Mouse (Mus musculus) limb, embryonic 14.5 days (tissue): ENCODE data around the gene Rnf225. TPM values are rescaled to one million over a fixed set of nuclear protein-coding genes. Genes with fewer than 3 reads are reported as not detected.
"Not testable (repeated sequence)": the region's sequence is repeated elsewhere in the genome, so short reads cannot be mapped to it uniquely, and the experiment has no call there.

Source experiments
- ATAC-seq: fragments of 200-750 bp; cut with Nextera tagmentation; 2 replicates; pipeline ENCODE4 v1.8.0; 2017; ENCODE audit warnings: low read depth, moderate number of reproducible peaks, moderate TSS enrichment; ENCODE audit not compliant: low FRiP score
- DNase-seq: peaks from one replicate; pipeline ENCODE4 v3.0.0-alpha.2; 2015; ENCODE audit warnings: low spot score
- H3K27ac ChIP-seq: fragments of 300-500 bp; sonication (generic); replicated peaks from 2 replicates; pipeline ENCODE4 v1.5.1; 2014; ENCODE audit warnings: low read depth, mild to moderate bottlenecking, low read length, moderate library complexity, mixed read lengths
- H3K27me3 ChIP-seq: fragments of 300-500 bp; sonication (generic); 2 replicates; pipeline ENCODE4 v1.6.1; 2014; ENCODE audit warnings: low read length, mixed read lengths; ENCODE audit not compliant: control insufficient read depth, insufficient read depth
- H3K36me3 ChIP-seq: fragments of 300-500 bp; sonication (generic); 2 replicates; pipeline ENCODE4 v1.6.1; 2014; ENCODE audit warnings: mild to moderate bottlenecking, low read length, moderate library complexity, mixed read lengths; ENCODE audit not compliant: control insufficient read depth, insufficient read depth
- H3K4me1 ChIP-seq: fragments of 300-500 bp; sonication (generic); 2 replicates; pipeline ENCODE4 v1.6.1; 2014; ENCODE audit warnings: antibody characterized with exemption, low read length, mixed read lengths; ENCODE audit not compliant: control insufficient read depth, insufficient read depth
- H3K4me2 ChIP-seq: fragments of 300-500 bp; sonication (generic); replicated peaks from 2 replicates; pipeline ENCODE4 v1.6.1; 2014; ENCODE audit warnings: low read depth, mild to moderate bottlenecking, low read length, moderate library complexity; ENCODE audit not compliant: severe bottlenecking
- H3K4me3 ChIP-seq: fragments of 300-500 bp; sonication (generic); replicated peaks from 2 replicates; pipeline ENCODE4 v1.5.1; 2014; ENCODE audit warnings: low read length
- H3K9ac ChIP-seq: fragments of 300-500 bp; sonication (generic); 2 replicates; pipeline ENCODE4 v1.6.1; 2014; ENCODE audit warnings: mild to moderate bottlenecking, low read depth, low read length, moderate library complexity; ENCODE audit not compliant: severe bottlenecking
- H3K9me3 ChIP-seq: fragments of 300-500 bp; sonication (generic); 2 replicates; pipeline ENCODE4 v1.6.1; 2016; ENCODE audit warnings: low read length; ENCODE audit not compliant: control insufficient read depth
- POLR2A ChIP-seq: fragments of 200-500 bp; IDR thresholded peaks from 2 replicates; pipeline ENCODE4 v1.8.0; 2012; ENCODE audit warnings: inconsistent platforms, mild to moderate bottlenecking, moderate library complexity, borderline replicate concordance; ENCODE audit not compliant: insufficient read depth, insufficient read length; ENCODE audit errors: extremely low read depth
- WGBS: fragments of 180-500 bp; shearing (Covaris S2); extraction: QIAGEN DNeasy Blood & Tissue Kit; methylation state at CpG from one replicate; pipeline ENCODE4 v1.1.7; 2014; 5-methylcytosine and 5-hydroxymethylcytosine counted together
- polyA plus RNA-seq, 2 experiments: library from polyadenylated mRNA; depleted of rRNA in 1 of 2; stranded (reverse) in 1 of 2; unstranded in 1 of 2; fragments of >200 nt; fragmentation: Nextera tagmentation in 1 of 2; extraction: Ambion mirVana in 1 of 2; gene quantifications; 2 replicates each; pipeline versions ENCODE4 v1.2.1 to v1.2.3; 2012 to 2014

The Rnf225 gene
- polyA plus RNA-seq, 2 experiments, result 0.83 to 1.8 TPM

DNA sequence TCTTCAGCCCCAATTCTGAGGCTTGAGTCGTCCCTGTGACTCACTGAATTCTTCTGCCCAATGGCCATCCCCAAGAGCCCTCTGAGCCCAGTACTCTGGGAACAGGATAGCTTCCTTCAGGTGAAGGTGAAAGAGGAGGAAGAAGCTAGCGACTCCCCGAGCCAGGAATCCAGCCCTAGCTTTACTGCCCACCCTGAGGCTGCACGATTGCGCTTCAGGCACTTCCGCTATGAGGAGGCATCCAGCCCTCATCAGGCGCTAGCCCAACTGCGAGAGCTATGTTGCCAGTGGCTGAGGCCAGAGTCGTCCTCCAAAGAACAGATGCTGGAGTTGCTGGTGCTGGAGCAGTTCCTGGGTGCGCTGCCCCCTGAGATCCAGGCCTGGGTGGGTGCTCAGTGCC is 23.6 kb upstream of the Rnf225 start:
- H3K4me3 ChIP-seq, result no peak overlapping the region
- no peak for DNase-seq
- H3K4me2 ChIP-seq, result no peak overlapping the region

DNA sequence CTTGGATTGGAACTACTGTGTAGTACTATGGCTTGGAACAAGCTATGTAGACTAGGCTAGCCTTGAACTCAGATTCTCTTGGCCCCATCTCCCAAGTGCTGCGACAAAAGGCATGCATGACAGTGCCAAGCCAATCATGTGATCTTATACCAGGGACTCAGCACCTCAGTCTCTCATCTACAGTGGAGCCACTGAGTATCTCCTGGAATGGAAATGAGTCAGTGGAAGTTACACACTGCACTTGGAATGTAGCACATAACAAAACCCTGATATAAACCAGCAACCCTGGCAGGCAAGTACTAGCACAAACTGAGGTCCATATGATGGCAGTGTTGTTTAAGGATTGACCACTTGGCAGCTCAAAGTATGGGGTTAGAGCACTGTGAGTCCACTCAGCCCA is 22.1 kb upstream of the Rnf225 start:
- Histone ChIP-seq H3K9me3 (no peaks in the 10 kb centered on the region), H3K9ac (no peak overlapping the region), H3K27me3 (no peaks in the 10 kb centered on the region), H3K27ac (no peak overlapping the region), H3K36me3 (peaks cover 49% of the 10 kb centered on the region), H3K4me1 (0 out of 2 replicates have a peak, but pooled peaks cover 2% of the 10 kb centered on the region), H3K4me3 (no peak overlapping the region), H3K4me2 (no peak overlapping the region)
- WGBS, result 100% methylated on average over 1 of the region's 1 CpGs
- DNase-seq, result no peak
- no peak for TF ChIP-seq POLR2A
- no peak for ATAC-seq

More for the DNA sequence above, 23.6 kb upstream of the Rnf225 start:
- Histone ChIP-seq H3K36me3 (peaks cover 44% of the 10 kb centered on the region), H3K27me3 (no peaks in the 10 kb centered on the region), H3K27ac (no peak overlapping the region), H3K4me1 (no peaks in the 10 kb centered on the region), H3K9ac (no peak overlapping the region), H3K9me3 (no peaks in the 10 kb centered on the region)
- ATAC-seq, result no peak
- 60% methylated on average over 10 of the region's 10 CpGs for WGBS
- no peak for TF ChIP-seq POLR2A

DNA sequence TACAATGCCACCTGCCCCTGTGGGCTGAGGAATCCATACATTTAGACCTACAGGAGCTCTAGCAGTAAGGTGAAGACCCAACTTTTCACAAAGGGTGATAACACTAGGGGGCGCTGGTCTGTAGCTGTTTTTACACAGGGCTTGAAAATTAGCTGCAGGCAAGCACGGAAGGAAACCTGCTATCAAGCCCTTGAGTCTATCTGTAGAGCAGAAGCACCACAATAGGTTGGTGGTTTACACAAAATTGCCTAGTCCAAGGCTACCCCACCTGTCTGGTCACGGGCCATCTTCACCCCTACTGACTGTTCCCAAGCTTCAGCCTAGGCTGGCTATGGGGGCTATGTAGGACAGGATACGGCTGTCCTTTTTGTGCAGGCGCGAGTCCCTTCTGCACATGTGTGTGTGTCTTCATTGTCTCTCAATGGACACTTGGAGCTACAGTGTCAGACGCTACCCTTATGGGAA is 17.7 kb upstream of the Rnf225 start:
- peak overlapping the region; percentile 52; the same call in 1 of the 2 replicates for H3K9ac ChIP-seq
- H3K36me3 ChIP-seq, result peaks cover 45% of the 10 kb centered on the region
- H3K27me3 ChIP-seq, result no peaks in the 10 kb centered on the region
- TF ChIP-seq POLR2A, result no peak
- H3K27ac ChIP-seq, result peak overlapping the region; percentile 79
- H3K4me2 ChIP-seq, result peak overlapping the region; percentile 52
- no peaks in the 10 kb centered on the region for H3K9me3 ChIP-seq
- peak overlapping the region; percentile 42 for H3K4me3 ChIP-seq
- no peak for ATAC-seq
- 0 out of 2 replicates have a peak, but pooled peaks cover 2% of the 10 kb centered on the region for H3K4me1 ChIP-seq
- DNase-seq, result peak; percentile 74
- WGBS, result 45% methylated on average over 7 of the region's 7 CpGs

DNA sequence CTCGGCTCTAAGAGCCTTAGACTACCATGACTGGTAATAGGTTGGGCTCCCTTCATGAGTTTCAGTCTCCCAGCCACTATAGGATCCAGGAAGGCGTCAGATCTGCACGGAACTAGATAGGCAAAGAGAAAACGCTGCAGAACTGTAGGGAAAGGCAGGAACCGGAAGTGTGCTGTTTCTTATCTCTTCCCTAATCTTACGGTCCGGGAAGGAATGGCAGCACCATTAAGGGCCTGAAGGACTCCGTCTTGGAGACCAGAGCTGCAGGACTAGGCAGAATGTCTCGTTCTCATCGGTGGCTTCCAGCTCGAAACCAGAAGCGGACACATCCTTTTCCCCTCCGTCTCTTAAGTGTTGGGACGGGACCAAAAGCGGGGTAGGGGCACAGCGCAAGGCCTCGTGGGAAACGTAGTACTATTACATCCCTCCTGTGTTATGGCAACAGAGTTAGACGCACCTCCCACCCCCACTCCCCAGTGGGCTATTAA is 17.0 kb upstream of the Rnf225 start:
- Histone ChIP-seq H3K4me2 (peak overlapping the region; percentile 52), H3K27me3 (no peaks in the 10 kb centered on the region), H3K4me1 (0 out of 2 replicates have a peak, but pooled peaks cover 2% of the 10 kb centered on the region), H3K9ac (peak overlapping the region; percentile 52), H3K27ac (peak overlapping the region; percentile 79), H3K4me3 (peak overlapping the region; percentile 42), H3K9me3 (no peaks in the 10 kb centered on the region), H3K36me3 (peaks cover 39% of the 10 kb centered on the region)
- 0 out of 2 replicates have a peak, but pooled peaks have one; percentile 38 for TF ChIP-seq POLR2A
- 8% methylated on average over 19 of the region's 19 CpGs for WGBS
- peak; percentile 84 for ATAC-seq
- peak; percentile 81 for DNase-seq

DNA sequence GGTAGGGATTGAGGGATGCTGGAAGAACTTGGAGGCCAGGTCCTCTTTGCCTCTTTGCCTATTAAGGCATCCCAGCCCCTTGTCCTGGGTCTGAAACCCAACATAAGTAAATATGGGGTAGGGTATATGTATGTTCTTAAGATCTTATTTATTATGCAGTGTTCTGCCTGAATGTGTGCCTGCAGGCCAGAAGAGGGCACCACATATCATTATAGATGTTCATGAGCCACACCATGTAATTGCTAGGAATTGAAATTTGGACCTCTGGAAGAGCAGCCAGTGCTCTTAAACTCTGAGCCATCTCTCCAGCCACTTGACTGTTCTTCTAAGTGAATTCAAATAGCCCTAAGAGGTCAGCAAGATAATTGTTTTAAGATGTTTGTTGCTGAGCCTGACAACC is 13.7 kb upstream of the Rnf225 start:
- H3K9ac ChIP-seq, result no peak overlapping the region
- no peak overlapping the region for H3K27ac ChIP-seq
- peaks cover 6% of the 10 kb centered on the region; the same call in 1 of the 2 replicates for H3K36me3 ChIP-seq
- ATAC-seq, result no peak
- H3K9me3 ChIP-seq, result no peaks in the 10 kb centered on the region
- no peaks in the 10 kb centered on the region for H3K27me3 ChIP-seq
- no peak overlapping the region for H3K4me2 ChIP-seq
- H3K4me3 ChIP-seq, result no peak overlapping the region
- no peak for TF ChIP-seq POLR2A
- H3K4me1 ChIP-seq, result 0 out of 2 replicates have a peak, but pooled peaks cover 2% of the 10 kb centered on the region
- no peak for DNase-seq

DNA sequence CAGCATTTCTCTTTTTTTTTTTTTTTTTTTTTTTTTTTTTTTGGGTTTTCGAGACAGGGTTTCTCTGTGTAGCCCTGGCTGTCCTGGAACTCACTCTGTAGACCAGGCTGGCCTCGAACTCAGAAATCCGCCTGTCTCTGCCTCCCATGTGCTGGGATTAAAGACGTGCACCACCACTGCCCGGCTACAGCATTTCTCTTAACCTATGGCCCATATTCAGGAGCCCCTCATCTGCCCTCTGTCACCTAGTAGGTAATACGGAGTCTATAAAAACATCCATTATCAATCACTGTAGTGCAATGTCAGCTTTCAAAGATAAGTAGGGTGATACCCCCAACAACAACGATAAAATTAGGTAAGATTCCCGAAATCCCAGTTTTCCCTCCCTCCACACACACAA is 6.7 kb upstream of the Rnf225 start:
- H3K4me3 ChIP-seq, H3K4me2 ChIP-seq, H3K9me3 ChIP-seq, DNase-seq, H3K27me3 ChIP-seq, ATAC-seq, H3K9ac ChIP-seq, H3K27ac ChIP-seq: not testable (repeated sequence)
- peaks cover 26% of the 10 kb centered on the region for H3K36me3 ChIP-seq
- WGBS, result 87% methylated on average over 7 of the region's 8 CpGs
- H3K4me1 ChIP-seq, result peaks cover 10% of the 10 kb centered on the region
